Mouse (Mus musculus): ENCODE measurements around the gene Tpbpa. TPM values are rescaled to one million over a fixed set of nuclear protein-coding genes. Genes with fewer than 3 reads are reported as not detected.
"Not testable (repeated sequence)": the region's sequence is repeated elsewhere in the genome, so short reads cannot be mapped to it uniquely, and the experiment has no call there.

Gene Tpbpa
- not detected in 2 replicates for total RNA-seq (2014; rRNA removed)
- polyA plus RNA-seq (2015; fragmentation: Nextera tagmentation; extraction: Ambion mirVana), result not detected in 2 replicates

DNA sequence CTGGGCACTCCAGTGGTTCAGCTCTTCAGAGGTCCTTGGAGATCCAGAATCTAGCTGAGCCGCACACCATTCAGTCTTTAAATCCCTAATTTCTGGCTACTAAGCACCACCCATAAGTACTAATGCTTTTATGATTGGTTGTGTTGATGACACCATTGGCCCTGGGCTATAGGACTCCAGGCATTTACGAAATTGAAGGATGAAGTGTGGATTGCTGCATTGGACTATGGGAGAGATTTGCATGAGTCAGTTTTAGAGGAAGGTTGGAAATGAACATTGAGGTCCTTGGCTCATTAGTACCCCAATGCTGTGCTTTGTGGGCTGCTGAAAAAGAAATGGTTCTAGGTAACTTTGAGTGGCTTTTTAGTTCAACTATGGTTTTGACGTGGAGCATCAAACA is at the start of gene Tpbpa:
Gene Tpbpa, minus strand, starts transcription at position 101 of the 400 bp plus-strand sequence.
- 72% methylated on average over 3 of the region's 3 CpGs for WGBS
- H3K4me1 ChIP-seq (ENCODE audit: insufficient read depth, low read length); H3K4me2 ChIP-seq (ENCODE audit: low read depth, low read length, poor library complexity, severe bottlenecking); H3K27ac ChIP-seq (ENCODE audit: low read depth, low read length); DNase-seq (ENCODE audit: low spot score); H3K27me3 ChIP-seq (ENCODE audit: insufficient read depth, low read length); H3K9ac ChIP-seq (replicated peaks; ENCODE audit: low read length, poor library complexity, severe bottlenecking); ATAC-seq (ENCODE audit: low FRiP score); H3K36me3 ChIP-seq (ENCODE audit: insufficient read depth, low read length); H3K4me3 ChIP-seq (ENCODE audit: low read depth, low read length): not testable (repeated sequence)
- H3K9me3 ChIP-seq (ENCODE audit: low read length), result peaks cover 27% of the 10 kb centered on the region

DNA sequence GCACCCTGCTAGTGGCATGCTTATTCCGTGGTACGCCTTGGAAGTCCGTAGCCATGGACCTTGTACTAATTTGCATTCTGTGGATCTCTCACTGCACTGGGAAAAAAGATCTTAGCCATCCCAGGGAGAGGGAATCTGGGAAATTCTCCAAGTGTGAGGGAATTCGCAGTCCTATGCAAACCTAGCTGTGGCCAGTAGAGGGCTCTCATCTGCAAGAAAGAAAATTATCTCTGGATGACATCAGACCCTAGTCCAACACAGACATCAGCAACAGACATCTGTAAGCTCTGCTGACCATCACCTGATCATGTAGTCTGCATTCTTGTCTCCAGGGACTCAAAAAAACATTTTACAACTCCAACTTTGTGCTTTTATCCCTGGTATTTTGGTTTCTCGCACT is 45.1 kb upstream of the Tpbpa start:
- H3K36me3 ChIP-seq (ENCODE audit: insufficient read depth, low read length); H3K9ac ChIP-seq (replicated peaks; ENCODE audit: low read length, poor library complexity, severe bottlenecking); H3K4me3 ChIP-seq (ENCODE audit: low read depth, low read length); H3K27ac ChIP-seq (ENCODE audit: low read depth, low read length); ATAC-seq (ENCODE audit: low FRiP score); H3K4me2 ChIP-seq (ENCODE audit: low read depth, low read length, poor library complexity, severe bottlenecking); H3K27me3 ChIP-seq (ENCODE audit: insufficient read depth, low read length); H3K9me3 ChIP-seq (ENCODE audit: low read length); H3K4me1 ChIP-seq (ENCODE audit: insufficient read depth, low read length); DNase-seq (ENCODE audit: low spot score): not testable (repeated sequence)
- whole genome bisulfite sequencing, result 78% methylated on average over 4 of the region's 5 CpGs

DNA sequence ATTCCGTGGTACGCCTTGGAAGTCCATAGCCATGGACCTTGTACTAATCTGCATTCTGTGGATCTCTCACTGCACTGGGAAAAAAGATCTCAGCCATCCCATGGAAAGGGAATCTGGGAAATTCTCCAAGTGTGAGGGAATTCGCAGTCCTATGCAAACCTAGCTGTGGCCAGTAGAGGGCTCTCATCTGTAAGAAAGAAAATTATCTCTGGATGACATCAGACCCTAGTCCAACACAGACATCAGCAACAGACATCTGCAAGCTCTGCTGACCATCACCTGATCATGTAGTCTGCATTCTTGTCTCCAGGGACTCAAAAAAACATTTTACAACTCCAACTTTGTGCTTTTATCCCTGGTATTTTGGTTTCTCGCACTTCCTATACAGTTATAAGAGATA is 30.5 kb upstream of the Tpbpa start:
- H3K9ac ChIP-seq (replicated peaks; ENCODE audit: low read length, poor library complexity, severe bottlenecking); H3K36me3 ChIP-seq (ENCODE audit: insufficient read depth, low read length); DNase-seq (ENCODE audit: low spot score); H3K27ac ChIP-seq (ENCODE audit: low read depth, low read length); H3K27me3 ChIP-seq (ENCODE audit: insufficient read depth, low read length); ATAC-seq (ENCODE audit: low FRiP score); H3K4me3 ChIP-seq (ENCODE audit: low read depth, low read length); H3K4me1 ChIP-seq (ENCODE audit: insufficient read depth, low read length); H3K9me3 ChIP-seq (ENCODE audit: low read length); H3K4me2 ChIP-seq (ENCODE audit: low read depth, low read length, poor library complexity, severe bottlenecking): not testable (repeated sequence)
- 72% methylated on average over 4 of the region's 4 CpGs for WGBS

DNA sequence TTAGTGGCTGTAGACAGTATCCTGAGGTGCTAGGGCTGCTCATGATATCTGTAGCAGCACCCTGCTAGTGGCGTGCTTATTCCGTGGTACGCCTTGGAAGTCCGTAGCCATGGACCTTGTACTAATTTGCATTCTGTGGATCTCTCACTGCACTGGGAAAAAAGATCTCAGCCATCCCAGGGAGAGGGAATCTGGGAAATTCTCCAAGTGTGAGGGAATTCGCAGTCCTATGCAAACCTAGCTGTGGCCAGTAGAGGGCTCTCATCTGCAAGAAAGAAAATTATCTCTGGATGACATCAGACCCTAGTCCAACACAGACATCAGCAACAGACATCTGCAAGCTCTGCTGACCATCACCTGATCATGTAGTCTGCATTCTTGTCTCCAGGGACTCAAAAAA is 22.2 kb upstream of the Tpbpa start:
- H3K4me3 ChIP-seq (ENCODE audit: low read depth, low read length); H3K27me3 ChIP-seq (ENCODE audit: insufficient read depth, low read length); H3K4me1 ChIP-seq (ENCODE audit: insufficient read depth, low read length); H3K4me2 ChIP-seq (ENCODE audit: low read depth, low read length, poor library complexity, severe bottlenecking); H3K9ac ChIP-seq (replicated peaks; ENCODE audit: low read length, poor library complexity, severe bottlenecking); DNase-seq (ENCODE audit: low spot score); H3K36me3 ChIP-seq (ENCODE audit: insufficient read depth, low read length); H3K27ac ChIP-seq (ENCODE audit: low read depth, low read length); ATAC-seq (ENCODE audit: low FRiP score): not testable (repeated sequence)
- 32% methylated on average over 5 of the region's 5 CpGs for WGBS
- H3K9me3 ChIP-seq (ENCODE audit: low read length), result peaks cover 14% of the 10 kb centered on the region

DNA sequence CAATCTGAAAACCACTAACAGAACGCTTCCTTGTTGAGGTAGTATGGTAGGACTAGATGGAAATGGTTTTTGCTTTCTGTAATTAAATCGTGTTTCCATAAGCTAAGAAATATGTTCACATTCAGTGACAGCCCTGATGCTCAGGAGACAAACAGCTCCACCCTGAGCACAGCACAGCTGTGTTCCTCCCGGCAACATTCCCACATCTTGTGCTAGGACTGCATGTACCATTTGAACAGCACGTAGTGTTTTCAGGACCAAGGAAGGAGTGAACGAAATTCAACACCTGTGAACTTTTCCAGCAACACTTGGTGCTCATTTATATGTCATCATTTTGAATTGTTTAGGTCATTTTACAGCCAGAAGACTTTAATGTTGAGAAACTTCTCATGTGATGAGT is 19.9 kb upstream of the Tpbpa start:
- Histone ChIP-seq H3K4me3 (ENCODE audit: low read depth, low read length) (no peak overlapping the region), H3K4me2 (ENCODE audit: low read depth, low read length, poor library complexity, severe bottlenecking) (no peak overlapping the region), H3K27ac (ENCODE audit: low read depth, low read length) (no peak overlapping the region), H3K9me3 (ENCODE audit: low read length) (peaks cover 18% of the 10 kb centered on the region), H3K36me3 (ENCODE audit: insufficient read depth, low read length) (no peaks in the 10 kb centered on the region), H3K4me1 (ENCODE audit: insufficient read depth, low read length) (no peaks in the 10 kb centered on the region), H3K27me3 (ENCODE audit: insufficient read depth, low read length) (no peaks in the 10 kb centered on the region), H3K9ac (replicated peaks; ENCODE audit: low read length, poor library complexity, severe bottlenecking) (no peak overlapping the region)
- no peak for ATAC-seq (ENCODE audit: low FRiP score)
- no peak for TF ChIP-seq CTCF (IDR thresholded peaks at IDR 0.05)
- WGBS, result 67% methylated on average over 5 of the region's 5 CpGs
- no peak for DNase-seq (ENCODE audit: low spot score)

DNA sequence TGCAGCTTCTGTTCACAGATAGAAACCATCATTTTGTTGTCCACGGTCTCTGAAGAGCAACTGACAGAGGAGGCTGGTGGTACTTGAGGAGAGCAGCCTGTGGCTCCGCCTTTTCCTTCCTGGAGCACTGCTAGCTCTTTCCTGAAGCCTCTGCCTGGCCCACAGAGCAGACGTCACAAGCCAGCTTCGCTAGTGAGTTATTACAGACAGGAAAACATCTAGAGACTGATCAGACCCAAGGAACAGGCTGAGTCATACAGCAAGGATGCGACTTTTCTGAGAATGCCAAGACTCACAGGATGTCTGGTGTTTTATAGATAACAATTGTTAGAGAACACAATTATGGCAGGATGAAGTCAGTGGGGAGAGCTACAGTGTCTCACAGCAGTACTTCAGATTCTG is 5.3 kb downstream of the Tpbpa start, which contains the start of the genes Gm49391 and Ctla2a:
Gene Gm49391, minus strand, starts transcription at position 72 of the 402 bp plus-strand sequence.
Gene Ctla2a, minus strand, starts transcription at position 126 of the 402 bp plus-strand sequence.
- DNase-seq (ENCODE audit: low spot score) (no peak), ATAC-seq (ENCODE audit: low FRiP score) (no peak)
- Histone ChIP-seq H3K9ac (replicated peaks; ENCODE audit: low read length, poor library complexity, severe bottlenecking) (no peak within 1 kb of the TSS), H3K36me3 (ENCODE audit: insufficient read depth, low read length) (no peaks in the 10 kb centered on the region), H3K27ac (ENCODE audit: low read depth, low read length) (no peak within 1 kb of the TSS), H3K9me3 (ENCODE audit: low read length) (peaks cover 14% of the 10 kb centered on the region), H3K4me1 (ENCODE audit: insufficient read depth, low read length) (no peaks in the 10 kb centered on the region), H3K4me3 (ENCODE audit: low read depth, low read length) (no peak within 1 kb of the TSS), H3K4me2 (ENCODE audit: low read depth, low read length, poor library complexity, severe bottlenecking) (no peak within 1 kb of the TSS), H3K27me3 (ENCODE audit: insufficient read depth, low read length) (no peaks in the 10 kb centered on the region)
- TF ChIP-seq CTCF (IDR thresholded peaks at IDR 0.05), result no peak
- 62% methylated on average over 5 of the region's 5 CpGs for WGBS

DNA sequence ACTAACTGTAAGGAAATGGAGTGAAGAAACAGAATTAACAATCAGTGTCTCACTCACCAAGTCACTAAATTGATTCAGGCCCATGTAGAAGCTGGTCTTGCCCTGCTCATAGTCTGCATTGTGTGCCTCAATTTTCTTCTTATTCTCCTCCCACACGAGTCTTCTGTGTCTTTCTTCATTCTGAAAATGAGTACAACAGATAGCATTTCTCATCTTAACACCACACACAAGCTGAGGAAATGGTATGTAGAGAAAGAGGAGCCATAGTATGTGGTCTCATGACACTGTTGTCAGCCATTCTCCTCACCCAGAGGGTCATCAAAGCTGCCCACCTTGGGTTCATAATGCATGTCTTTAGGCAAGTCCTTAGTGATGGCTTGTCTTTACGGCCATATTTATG is 6.3 kb downstream of the Tpbpa start, which contains the start of gene Gm49393:
Gene Gm49393, minus strand, starts transcription at position 101 of the 400 bp plus-strand sequence.
- WGBS, result 75% methylated on average over 2 of the region's 2 CpGs
- H3K36me3 ChIP-seq (ENCODE audit: insufficient read depth, low read length); H3K4me3 ChIP-seq (ENCODE audit: low read depth, low read length); H3K9me3 ChIP-seq (ENCODE audit: low read length); H3K9ac ChIP-seq (replicated peaks; ENCODE audit: low read length, poor library complexity, severe bottlenecking); H3K27ac ChIP-seq (ENCODE audit: low read depth, low read length); H3K27me3 ChIP-seq (ENCODE audit: insufficient read depth, low read length); H3K4me2 ChIP-seq (ENCODE audit: low read depth, low read length, poor library complexity, severe bottlenecking); H3K4me1 ChIP-seq (ENCODE audit: insufficient read depth, low read length); DNase-seq (ENCODE audit: low spot score); ATAC-seq (ENCODE audit: low FRiP score): not testable (repeated sequence)

DNA sequence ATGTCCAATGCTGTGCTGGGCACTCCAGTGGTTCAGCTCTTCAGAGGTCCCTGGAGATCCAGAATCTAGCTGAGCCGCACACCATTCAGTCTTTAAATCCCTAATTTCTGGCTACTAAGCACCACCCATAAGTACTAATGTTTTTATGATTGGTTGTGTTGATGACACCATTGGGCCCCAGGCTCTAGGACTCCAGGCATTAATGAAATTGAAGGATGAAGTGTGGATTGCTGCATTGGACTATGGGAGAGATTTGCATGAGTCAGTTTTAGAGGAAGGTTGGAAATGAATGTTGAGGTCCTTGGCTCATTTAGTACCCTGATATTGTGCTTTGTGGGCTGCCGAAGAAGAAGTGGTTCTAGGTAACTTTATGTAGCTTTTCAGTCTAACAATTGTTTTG is 37.0 kb downstream of the Tpbpa start, which contains the start of gene Tpbpb:
Gene Tpbpb, minus strand, starts transcription at position 101 of the 400 bp plus-strand sequence.
- H3K9me3 ChIP-seq (ENCODE audit: low read length); H3K36me3 ChIP-seq (ENCODE audit: insufficient read depth, low read length); ATAC-seq (ENCODE audit: low FRiP score); H3K4me1 ChIP-seq (ENCODE audit: insufficient read depth, low read length); H3K27me3 ChIP-seq (ENCODE audit: insufficient read depth, low read length); H3K9ac ChIP-seq (replicated peaks; ENCODE audit: low read length, poor library complexity, severe bottlenecking); H3K4me3 ChIP-seq (ENCODE audit: low read depth, low read length); DNase-seq (ENCODE audit: low spot score); H3K27ac ChIP-seq (ENCODE audit: low read depth, low read length); H3K4me2 ChIP-seq (ENCODE audit: low read depth, low read length, poor library complexity, severe bottlenecking): not testable (repeated sequence)
- WGBS, result 78% methylated on average over 2 of the region's 2 CpGs

Data from midbrain, postnatal 0 days (tissue).